9 mouse cellular contexts compared by ENCODE assay signal in genomic region chr13:23436231-23436661, GRCm38 (mm10). TPM values are rescaled to one million over a fixed set of nuclear protein-coding genes. Genes with fewer than 3 reads are reported as not detected.
A peak's percentile ranks its signal among the peaks of the same experiment; 100 is the strongest.
DNase-seq lines count a peak whose midpoint lies in the region; ATAC-seq lines count a peak whose summit lies in the region.
"Had no signal": no experiment of that assay in that cellular context is flagged by ENCODE, and none has a peak within 500 bp of the region (broad histone marks: within the 10 kb centered on the region; RNA-seq: fewer than 3 reads in every experiment).

No protein-coding gene starts in this region.

- no peaks in the 10 kb centered on the region for H3K27me3 ChIP-seq in kidney, embryonic 16.5 days (ENCODE audit: insufficient read depth, low read length)
- H3K27me3 ChIP-seq in stomach, embryonic 14.5 days (ENCODE audit: control insufficient read depth, insufficient read depth, low read length), result no peaks in the 10 kb centered on the region

- ATAC-seq in kidney, embryonic 16.5 days (ENCODE audit: low FRiP score, low TSS enrichment), result no peak
- ATAC-seq in stomach, embryonic 14.5 days (ENCODE audit: insufficient number of reproducible peaks, insufficient read depth, low FRiP score, low read depth), result no peak

- no peaks in the 10 kb centered on the region for H3K9me3 ChIP-seq in kidney, embryonic 16.5 days (ENCODE audit: low read length)
- H3K9me3 ChIP-seq in stomach, embryonic 14.5 days (ENCODE audit: control insufficient read depth, low read depth, low read length), result no peaks in the 10 kb centered on the region

- peaks cover 17% of the 10 kb centered on the region for H3K4me1 ChIP-seq in kidney, embryonic 16.5 days (ENCODE audit: insufficient read depth, low read length)
- H3K4me1 ChIP-seq in stomach, embryonic 14.5 days (ENCODE audit: control insufficient read depth, insufficient read depth, low read length), result no peaks in the 10 kb centered on the region

- H3K9ac ChIP-seq in kidney, embryonic 16.5 days (replicated peaks; ENCODE audit: low read length), result no peak overlapping the region
- no peak overlapping the region for H3K9ac ChIP-seq in stomach, embryonic 14.5 days (replicated peaks; ENCODE audit: low read depth, low read length)

- peak overlapping the region; percentile 54 for H3K4me3 ChIP-seq in kidney, embryonic 16.5 days (ENCODE audit: low read length)
- H3K4me3 ChIP-seq in stomach, embryonic 14.5 days (ENCODE audit: low read depth, low read length), result peak overlapping the region; percentile 27

- no peak overlapping the region for H3K27ac ChIP-seq in kidney, embryonic 16.5 days (ENCODE audit: low read length)
- no peak overlapping the region for H3K27ac ChIP-seq in stomach, embryonic 14.5 days (ENCODE audit: low read length)

- 0% methylated on average over 11 of the region's 11 CpGs for WGBS in kidney, embryonic 16.5 days
- under 1% methylated on average over 11 of the region's 11 CpGs for WGBS in stomach, embryonic 14.5 days

- peak; percentile 44 to 68 for DNase-seq in adrenal gland, adult 18-20 months (ENCODE audit: low spot score in 2 of 2)
- no peak for DNase-seq in adrenal gland, adult 8-10 months
- peak; percentile 86 for DNase-seq in 416B (ENCODE audit: low read depth)
- DNase-seq in brain, adult 2 months (ENCODE audit: low read depth, low spot score), result peak; percentile 80
- peak; percentile 69 for DNase-seq in heart, adult 8-10 months (ENCODE audit: low spot score)
- DNase-seq in lung, postnatal 10 days, result peak; percentile 65

- peak overlapping the region; percentile 65 for H3K4me2 ChIP-seq in kidney, embryonic 16.5 days (replicated peaks; ENCODE audit: low read depth, low read length)
- H3K4me2 ChIP-seq in stomach, embryonic 14.5 days (replicated peaks; ENCODE audit: low read depth, low read length), result peak overlapping the region; percentile 44

- no peaks in the 10 kb centered on the region for H3K36me3 ChIP-seq in kidney, embryonic 16.5 days (ENCODE audit: insufficient read depth, low read length)
- no peaks in the 10 kb centered on the region for H3K36me3 ChIP-seq in stomach, embryonic 14.5 days (ENCODE audit: control insufficient read depth, insufficient read depth, low read length)

RNA-seq across cellular contexts. Expression of gene Abt1, which starts 12.6 kb away (rescaled TPM):
- total RNA-seq in adrenal gland, adult 18-20 months (2021), result 1 to 10 TPM; 7.9 to 8.4 TPM
- 1 to 10 TPM; 6.5 to 7.8 (median 7.1) TPM for total RNA-seq in adrenal gland, adult 8-10 months (2022)
- total RNA-seq in heart, adult 8-10 months (2022), result 1 to 10 TPM; 4.1 to 4.8 (median 4.7) TPM
- polyA plus RNA-seq in kidney, embryonic 16.5 days (2015; fragmentation: Nextera tagmentation; extraction: Ambion mirVana), result 13.7 and 14.6 TPM in 2 replicates
- 12.0 and 12.4 TPM in 2 replicates for polyA plus RNA-seq in stomach, embryonic 14.5 days (2014; fragmentation: Nextera tagmentation; extraction: Ambion mirVana)

RNA-seq across cellular contexts. Expression of gene Btn1a1, which starts 29.5 kb away (rescaled TPM):
- under 1 TPM in 1 of 2 experiments, not detected in 1; 0.10 TPM for total RNA-seq in adrenal gland, adult 18-20 months (2021)
- not detected for total RNA-seq in adrenal gland, adult 8-10 months (2022)
- total RNA-seq in heart, adult 8-10 months (2022), result not detected
- 0.08 and 0.11 TPM in 2 replicates for polyA plus RNA-seq in kidney, embryonic 16.5 days (2015; fragmentation: Nextera tagmentation; extraction: Ambion mirVana)
- 0.17 TPM in 1 of 2 replicates, not detected in the other for polyA plus RNA-seq in stomach, embryonic 14.5 days (2014; fragmentation: Nextera tagmentation; extraction: Ambion mirVana)

RNA-seq across cellular contexts. Expression of gene Btn2a2, which starts 52.4 kb away (rescaled TPM):
- not detected for total RNA-seq in adrenal gland, adult 18-20 months (2021)
- total RNA-seq in adrenal gland, adult 8-10 months (2022), result not detected
- total RNA-seq in heart, adult 8-10 months (2022), result not detected
- polyA plus RNA-seq in kidney, embryonic 16.5 days (2015; fragmentation: Nextera tagmentation; extraction: Ambion mirVana), result 0.50 and 0.54 TPM in 2 replicates
- 0.22 and 0.30 TPM in 2 replicates for polyA plus RNA-seq in stomach, embryonic 14.5 days (2014; fragmentation: Nextera tagmentation; extraction: Ambion mirVana)
- total RNA-seq: hematopoietic stem cell, adult 5-6 weeks had no signal
